ENCODE assay signal across 10 mouse cellular contexts in the genomic region with DNA sequence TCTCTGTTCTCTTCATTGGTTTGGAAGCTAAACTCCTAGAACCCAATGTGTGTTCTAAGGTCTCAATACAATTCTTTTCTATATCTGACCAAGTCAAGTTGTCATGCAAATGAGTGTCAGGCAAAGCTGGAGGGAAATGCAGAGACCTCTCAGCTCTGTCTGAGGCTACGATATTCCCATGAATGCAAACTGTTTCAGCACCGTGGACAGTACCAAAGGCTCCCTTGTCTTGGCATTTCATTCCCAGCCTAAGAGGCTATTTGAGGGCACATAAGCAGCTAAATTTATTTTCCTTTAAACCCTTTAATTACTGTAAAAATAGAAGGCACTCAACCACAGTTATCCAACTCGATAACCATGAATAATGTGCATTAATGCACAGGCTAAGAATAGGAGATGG.
DNase-seq lines count a peak whose midpoint lies in the region; ATAC-seq and TF ChIP-seq lines count a peak whose summit lies in the region.
"Had no signal": no experiment of that assay in that cellular context is flagged by ENCODE, and none has a peak within 500 bp of the region (broad histone marks: within the 10 kb centered on the region; RNA-seq: fewer than 3 reads in every experiment).

No protein-coding gene starts in this region.

- no peaks in the 10 kb centered on the region for H3K36me3 ChIP-seq in lung, embryonic 14.5 days (ENCODE audit: insufficient read depth)
- H3K36me3 ChIP-seq: limb, embryonic 13.5 days had no signal

- H3K4me2 ChIP-seq in lung, embryonic 14.5 days: no peak overlapping the region
- H3K4me2 ChIP-seq: limb, embryonic 13.5 days had no signal

- H3K9ac ChIP-seq in lung, embryonic 14.5 days: no peak overlapping the region
- H3K9ac ChIP-seq: limb, embryonic 13.5 days had no signal

- TF ChIP-seq CTCF in lung, embryonic 14.5 days (IDR thresholded peaks at IDR 0.05; ENCODE audit: low read depth): no peak

- H3K4me3 ChIP-seq in lung, embryonic 14.5 days (ENCODE audit: low read depth, low read length): no peak overlapping the region
- H3K4me3 ChIP-seq: limb, embryonic 13.5 days had no signal

- no peaks in the 10 kb centered on the region for H3K27me3 ChIP-seq in lung, embryonic 14.5 days (ENCODE audit: insufficient read depth, low read length)
- H3K27me3 ChIP-seq: limb, embryonic 13.5 days had no signal

- ATAC-seq in lung, embryonic 14.5 days (ENCODE audit: insufficient read depth): no peak

- H3K27ac ChIP-seq in lung, embryonic 14.5 days (ENCODE audit: low read depth): no peak overlapping the region
- H3K27ac ChIP-seq: limb, embryonic 13.5 days had no signal

- no peaks in the 10 kb centered on the region for H3K9me3 ChIP-seq in lung, embryonic 14.5 days (ENCODE audit: low read depth, low read length)
- H3K9me3 ChIP-seq: limb, embryonic 13.5 days had no signal

- H3K4me1 ChIP-seq in lung, embryonic 14.5 days (ENCODE audit: insufficient read depth): no peaks in the 10 kb centered on the region
- H3K4me1 ChIP-seq: limb, embryonic 13.5 days had no signal

- peak; percentile 55 for DNase-seq in adrenal gland, postnatal 10 days
- DNase-seq in adrenal gland, adult 8-10 months: no peak
- peak; percentile 85 for DNase-seq in lung, embryonic 14.5 days
- DNase-seq in lung, adult 18-20 months: no peak
- DNase-seq in R1 (ENCODE audit: low read depth, low spot score): peak; percentile 53
- peak; percentile 31 for DNase-seq in hindlimb bud, embryonic 11.5 days (ENCODE audit: extremely low spot score, low read depth, low spot score)
- DNase-seq in left cerebral cortex, adult 18-20 months (ENCODE audit: low spot score in 2 of 2): no peak
- no peak for DNase-seq in liver
- DNase-seq: cerebellum, adult 8-10 months had no signal

- WGBS in lung, embryonic 14.5 days: 32% methylated on average over 3 of the region's 3 CpGs

Comparison
In these comparisons a context has a peak if more than half of its experiments do, and no peak if none do; other contexts are left out.
1. DNase-seq: peak in adrenal gland, postnatal 10 days (single experiment), lung, embryonic 14.5 days (single experiment), R1 (single experiment) and hindlimb bud, embryonic 11.5 days (single experiment); none in adrenal gland, adult 8-10 months (single experiment), lung, adult 18-20 months (0 of 2), left cerebral cortex, adult 18-20 months (0 of 2) and liver (single experiment).